Mouse (Mus musculus) forebrain, embryonic 11.5 days (tissue): ENCODE measurements at regions not wholly inside any gene's neighbourhood (a gene's known extent, or its start where the extent isn't known, plus 50 kb on each side); places are given as distances from the start of the nearest gene placed in this dataset.

ENCODE experiments used
- ATAC-seq: fragments of 200-750 bp; cut with Nextera tagmentation; replicated peaks from 2 replicates; pipeline ENCODE4 v1.8.0; 2017; ENCODE audit warnings: moderate TSS enrichment; ENCODE audit not compliant: low FRiP score
- DNase-seq: peaks from one replicate; pipeline ENCODE4 v3.0.0-alpha.2; 2017; ENCODE audit warnings: low spot score
- H3K27ac ChIP-seq: fragments of 300-500 bp; sonication (generic); 2 replicates; pipeline ENCODE4 v1.5.1; 2014; ENCODE audit warnings: low read depth, low read length
- H3K27me3 ChIP-seq: fragments of 300-500 bp; sonication (generic); 2 replicates; pipeline ENCODE4 v1.6.1; 2014; ENCODE audit warnings: mild to moderate bottlenecking, low read length, mixed read lengths; ENCODE audit not compliant: control insufficient read depth, insufficient read depth
- H3K36me3 ChIP-seq: fragments of 300-500 bp; sonication (generic); 2 replicates; pipeline ENCODE4 v1.6.1; 2014; ENCODE audit warnings: mild to moderate bottlenecking, low read length, moderate library complexity, mixed read lengths; ENCODE audit not compliant: control insufficient read depth, insufficient read depth
- H3K4me1 ChIP-seq: fragments of 300-500 bp; sonication (generic); replicated peaks from 2 replicates; pipeline ENCODE4 v1.6.1; 2014; ENCODE audit warnings: low read length, mixed read lengths; ENCODE audit not compliant: control insufficient read depth, insufficient read depth
- H3K4me2 ChIP-seq: fragments of 300-500 bp; sonication (generic); 2 replicates; pipeline ENCODE4 v1.6.1; 2014; ENCODE audit warnings: low read depth, mild to moderate bottlenecking, low read length, moderate library complexity, mixed read lengths; ENCODE audit not compliant: severe bottlenecking
- H3K4me3 ChIP-seq: fragments of 300-500 bp; sonication (generic); 2 replicates; pipeline ENCODE4 v1.5.1; 2014; ENCODE audit warnings: low read depth, low read length
- H3K9ac ChIP-seq: fragments of 300-500 bp; sonication (generic); 2 replicates; pipeline ENCODE4 v1.6.1; 2014; ENCODE audit warnings: low read length
- H3K9me3 ChIP-seq: fragments of 300-500 bp; sonication (generic); 2 replicates; pipeline ENCODE4 v1.6.1; 2016; ENCODE audit warnings: low read length, mixed read lengths; ENCODE audit not compliant: control insufficient read depth
- WGBS: fragments of 180-500 bp; shearing (Covaris S2); extraction: QIAGEN DNeasy Blood & Tissue Kit; methylation state at CpG from one replicate; pipeline ENCODE4 v1.1.7; 2014; 5-methylcytosine and 5-hydroxymethylcytosine counted together

DNA sequence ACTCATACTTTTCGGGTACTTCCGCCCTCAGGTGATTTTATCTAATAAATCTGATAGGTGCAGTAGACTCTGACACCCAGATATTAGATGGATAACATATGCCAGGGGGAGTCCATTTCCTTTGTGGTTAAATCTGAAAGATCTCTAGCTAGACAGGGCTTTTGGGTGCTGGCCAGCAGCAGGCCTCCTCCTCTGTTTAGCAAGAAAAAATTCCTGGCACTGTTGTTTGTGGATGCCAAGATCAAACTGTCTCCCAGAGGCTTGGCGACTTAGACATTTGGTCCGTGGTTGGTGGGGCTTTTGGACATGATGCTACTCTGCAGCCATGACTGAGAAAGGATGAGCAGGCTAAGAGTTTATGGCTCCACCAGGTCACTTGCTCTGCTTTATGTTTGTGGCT, 287.5 kb upstream of the Usp25 start:
- no peak overlapping the region for H3K27ac ChIP-seq
- H3K27me3 ChIP-seq: no peaks in the 10 kb centered on the region
- no peak overlapping the region for H3K4me3 ChIP-seq
- no peaks in the 10 kb centered on the region for H3K36me3 ChIP-seq
- H3K9ac ChIP-seq: no peak overlapping the region
- WGBS: 97% methylated on average over 4 of the region's 4 CpGs
- no peaks in the 10 kb centered on the region for H3K9me3 ChIP-seq
- no peaks in the 10 kb centered on the region for H3K4me1 ChIP-seq
- no peak for DNase-seq
- no peak for ATAC-seq
- H3K4me2 ChIP-seq: no peak overlapping the region

DNA sequence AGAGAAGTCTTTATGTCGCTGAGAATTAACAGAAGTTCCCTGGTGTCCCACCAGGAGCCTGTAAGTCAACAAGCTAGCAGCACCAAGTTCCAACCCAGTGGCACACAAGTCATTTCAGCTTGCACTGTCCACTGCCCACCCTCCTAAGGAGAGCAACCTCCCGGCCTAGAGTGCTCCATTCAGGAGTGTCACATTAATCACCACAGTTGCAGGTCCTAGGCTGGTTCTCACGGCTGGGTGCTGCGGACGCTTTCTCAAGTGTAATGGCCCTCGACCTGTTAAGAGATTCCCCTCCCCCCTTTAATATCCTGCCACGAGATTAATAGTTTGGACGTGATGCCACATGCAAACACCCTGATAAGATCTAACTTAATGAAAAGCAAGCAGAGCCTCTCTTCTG, 288.2 kb upstream of the Usp25 start:
- H3K4me2 ChIP-seq: no peak overlapping the region
- no peaks in the 10 kb centered on the region for H3K9me3 ChIP-seq
- H3K36me3 ChIP-seq: no peaks in the 10 kb centered on the region
- no peak for DNase-seq
- H3K27ac ChIP-seq: no peak overlapping the region
- WGBS: 77% methylated on average over 8 of the region's 8 CpGs
- H3K27me3 ChIP-seq: no peaks in the 10 kb centered on the region
- H3K9ac ChIP-seq: no peak overlapping the region
- H3K4me3 ChIP-seq: no peak overlapping the region
- H3K4me1 ChIP-seq: no peaks in the 10 kb centered on the region
- no peak for ATAC-seq

DNA sequence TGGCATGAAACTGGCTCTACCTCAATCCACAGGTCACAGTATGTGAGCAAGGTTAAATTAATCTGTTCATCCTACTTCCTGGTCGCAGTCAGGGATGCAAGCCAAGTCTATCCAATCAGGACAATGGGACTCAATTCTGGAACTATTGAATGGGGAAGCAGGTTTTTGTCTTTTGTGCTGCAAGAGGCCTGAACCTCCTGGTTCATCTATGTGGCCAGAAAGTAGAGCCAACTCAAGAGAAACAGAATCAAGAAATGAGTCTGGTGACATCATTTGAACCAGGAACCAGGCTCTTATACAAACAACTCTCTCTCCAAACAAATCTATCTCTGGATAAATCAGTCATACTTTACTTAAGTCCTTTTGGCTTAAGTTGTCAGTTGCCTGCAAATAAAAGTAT, 294.7 kb upstream of the Usp25 start:
- H3K9ac ChIP-seq: no peak overlapping the region
- WGBS: 83% methylated on average over 1 of the region's 1 CpGs
- H3K27me3 ChIP-seq: no peaks in the 10 kb centered on the region
- no peaks in the 10 kb centered on the region for H3K36me3 ChIP-seq
- no peak overlapping the region for H3K4me2 ChIP-seq
- no peak overlapping the region for H3K4me3 ChIP-seq
- ATAC-seq (no peak), DNase-seq (no peak)
- H3K27ac ChIP-seq: no peak overlapping the region
- H3K9me3 ChIP-seq: no peaks in the 10 kb centered on the region
- no peaks in the 10 kb centered on the region for H3K4me1 ChIP-seq

DNA sequence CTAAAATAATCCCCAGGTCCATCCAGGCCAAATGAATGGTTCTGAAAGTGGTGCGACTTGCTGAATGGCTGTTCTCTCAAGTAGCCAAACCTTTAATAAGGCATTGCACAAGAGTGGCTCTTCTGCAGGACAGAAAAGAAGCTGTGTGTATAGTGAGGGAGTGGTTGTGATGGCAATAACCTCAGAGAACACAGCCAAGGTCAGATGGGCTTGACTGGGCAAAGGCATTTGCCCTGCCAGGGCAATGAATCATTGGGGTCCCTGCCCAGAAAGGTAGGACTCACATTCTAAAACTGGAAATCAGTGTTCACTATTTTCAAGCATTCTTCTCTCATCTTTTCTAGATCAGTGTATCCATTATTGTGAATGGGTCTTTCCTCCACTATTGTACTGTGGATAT, 295.4 kb upstream of the Usp25 start:
- no peak overlapping the region for H3K27ac ChIP-seq
- no peaks in the 10 kb centered on the region for H3K9me3 ChIP-seq
- no peak for DNase-seq
- WGBS: 94% methylated on average over 1 of the region's 1 CpGs
- no peaks in the 10 kb centered on the region for H3K4me1 ChIP-seq
- no peak overlapping the region for H3K4me2 ChIP-seq
- H3K27me3 ChIP-seq: no peaks in the 10 kb centered on the region
- H3K36me3 ChIP-seq: no peaks in the 10 kb centered on the region
- H3K4me3 ChIP-seq: no peak overlapping the region
- no peak for ATAC-seq
- H3K9ac ChIP-seq: no peak overlapping the region

DNA sequence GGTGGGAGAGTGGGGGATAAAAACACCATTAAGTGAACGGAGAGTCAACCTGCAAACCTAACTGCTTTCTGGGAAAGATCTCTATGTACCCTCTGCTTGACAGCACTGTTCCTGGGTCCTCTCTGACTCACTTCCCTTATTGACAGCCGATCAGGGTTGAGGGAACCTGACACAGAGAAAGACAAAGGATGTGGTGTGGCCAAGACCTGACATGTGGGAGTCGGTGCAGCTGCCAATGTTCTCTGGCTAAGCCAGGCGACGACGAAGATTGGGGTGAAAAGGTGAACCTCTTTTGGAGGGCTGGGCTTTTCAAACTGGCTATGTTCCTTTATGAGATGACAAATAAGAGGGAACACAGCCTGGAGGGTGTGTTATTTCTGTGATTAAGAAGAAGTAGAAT, 318.6 kb upstream of the Usp25 start:
- no peak overlapping the region for H3K4me3 ChIP-seq
- no peak for ATAC-seq

DNA sequence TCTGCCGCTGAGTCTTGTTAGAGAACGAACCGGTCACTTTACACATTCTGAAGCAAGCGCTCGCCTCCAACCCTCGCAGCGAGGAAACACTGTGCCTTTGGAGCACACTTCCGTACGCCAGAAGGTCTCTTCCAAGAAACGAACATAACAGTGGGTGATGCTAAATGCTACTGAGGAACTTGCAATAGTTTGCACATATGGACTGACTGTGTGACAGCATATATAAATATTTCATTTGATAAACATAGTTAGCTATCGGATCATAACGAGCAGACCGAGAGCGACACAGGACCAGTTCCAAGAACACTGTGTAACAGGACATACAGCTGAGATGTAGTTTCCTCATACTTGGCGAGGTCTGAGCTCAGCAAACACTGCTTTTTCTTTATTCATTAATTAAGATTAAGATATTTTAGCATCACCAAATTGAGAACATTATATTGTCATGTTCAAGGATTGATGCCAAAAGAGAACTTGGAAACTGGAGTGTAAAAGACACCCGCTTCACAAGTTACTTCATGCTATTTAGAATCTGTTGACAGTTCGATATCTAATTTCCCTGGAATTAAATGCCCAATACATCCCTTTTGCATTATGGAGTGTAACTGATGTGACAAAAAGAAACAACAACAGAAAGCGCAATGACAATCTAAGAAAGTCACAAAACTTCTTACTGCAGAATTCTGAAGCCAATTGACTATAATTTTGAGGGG, 314.3 kb upstream of the Nrip1 start:
- no peak overlapping the region for H3K4me3 ChIP-seq
- no peak overlapping the region for H3K9ac ChIP-seq
- no peak overlapping the region for H3K4me2 ChIP-seq
- WGBS: 93% methylated on average over 18 of the region's 18 CpGs
- no peaks in the 10 kb centered on the region for H3K4me1 ChIP-seq
- no peak overlapping the region for H3K27ac ChIP-seq
- no peaks in the 10 kb centered on the region for H3K9me3 ChIP-seq
- no peaks in the 10 kb centered on the region for H3K36me3 ChIP-seq
- no peaks in the 10 kb centered on the region for H3K27me3 ChIP-seq
- DNase-seq (no peak), ATAC-seq (no peak)

More for the DNA sequence above, 318.6 kb upstream of the Usp25 start:
- Histone ChIP-seq H3K4me2 (no peak overlapping the region), H3K9ac (no peak overlapping the region), H3K9me3 (no peaks in the 10 kb centered on the region), H3K4me1 (no peaks in the 10 kb centered on the region), H3K36me3 (no peaks in the 10 kb centered on the region), H3K27me3 (no peaks in the 10 kb centered on the region), H3K27ac (no peak overlapping the region)
- WGBS: 41% methylated on average over 6 of the region's 6 CpGs
- DNase-seq: no peak

DNA sequence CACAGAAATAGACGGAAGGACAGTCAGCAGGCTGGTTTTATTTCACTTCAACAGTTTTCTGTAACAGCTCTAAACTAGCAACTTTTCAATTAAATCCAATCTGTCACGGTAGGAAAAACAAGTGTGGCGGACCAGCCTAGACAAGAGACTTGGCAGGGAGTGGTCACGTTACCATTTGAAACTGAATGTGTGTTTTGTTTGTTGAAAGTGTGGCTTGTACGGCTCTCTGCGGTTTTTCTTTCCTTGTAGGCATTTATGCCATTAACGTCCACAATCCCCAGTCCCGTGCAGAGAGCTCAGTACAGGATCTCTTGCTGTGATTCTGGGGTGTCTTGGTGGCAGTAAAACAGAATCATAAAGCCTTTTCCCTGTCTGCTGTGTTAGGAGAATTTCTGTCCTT, 311.9 kb upstream of the Nrip1 start:
- DNase-seq: no peak
- H3K36me3 ChIP-seq: no peaks in the 10 kb centered on the region
- no peak overlapping the region for H3K27ac ChIP-seq
- H3K9me3 ChIP-seq: no peaks in the 10 kb centered on the region
- H3K4me2 ChIP-seq: no peak overlapping the region
- 50% methylated on average over 8 of the region's 8 CpGs for WGBS
- H3K4me1 ChIP-seq: no peaks in the 10 kb centered on the region
- no peak for ATAC-seq
- no peak overlapping the region for H3K4me3 ChIP-seq
- H3K9ac ChIP-seq: no peak overlapping the region
- H3K27me3 ChIP-seq: no peaks in the 10 kb centered on the region

DNA sequence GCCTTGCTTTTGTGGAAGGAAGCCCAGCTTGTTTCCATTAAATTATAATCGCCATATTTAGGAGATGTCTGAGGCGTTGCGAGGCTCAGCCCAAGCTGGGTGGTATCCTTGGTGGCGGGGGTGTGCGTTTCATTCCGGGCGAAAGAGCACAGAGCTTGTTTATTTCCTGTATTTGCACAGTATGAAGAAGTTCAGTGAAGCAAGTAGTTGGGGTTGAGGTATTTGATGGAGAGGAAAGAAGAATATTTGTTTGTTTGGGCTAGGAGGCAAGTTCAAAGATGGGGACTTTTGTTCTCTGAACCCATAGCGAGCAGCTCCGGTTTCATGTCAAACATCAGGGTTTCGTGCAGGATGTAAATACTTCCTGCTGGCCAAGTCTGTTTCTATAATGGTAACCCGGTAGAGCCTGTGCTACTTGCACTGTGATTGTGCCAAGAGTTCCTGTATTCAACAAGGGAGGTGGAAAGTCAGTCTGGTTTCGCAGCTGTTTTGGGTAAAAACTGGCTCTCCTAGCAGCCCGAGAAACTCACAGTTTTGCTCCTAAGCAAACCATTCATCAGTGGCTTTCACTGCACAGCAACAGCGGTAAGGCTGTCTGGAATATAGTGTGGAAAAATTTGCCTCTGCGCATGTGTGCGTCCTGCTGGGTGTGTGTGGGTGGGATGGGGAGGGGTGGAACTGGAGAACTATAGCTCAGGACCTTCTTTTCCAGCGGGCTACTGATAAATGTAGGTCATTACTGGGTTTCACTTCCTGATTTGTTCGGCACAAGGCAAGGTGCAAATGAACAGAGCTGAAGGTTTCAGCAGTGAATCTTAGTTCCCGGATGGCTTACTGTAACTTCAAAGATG, 306.7 kb upstream of the Nrip1 start:
- Histone ChIP-seq H3K9me3 (no peaks in the 10 kb centered on the region; the same call in 1 of the 2 replicates), H3K4me3 (no peak overlapping the region), H3K36me3 (no peaks in the 10 kb centered on the region), H3K9ac (no peak overlapping the region), H3K4me1 (no peaks in the 10 kb centered on the region), H3K4me2 (no peak overlapping the region), H3K27me3 (no peaks in the 10 kb centered on the region), H3K27ac (no peak overlapping the region)
- 82% methylated on average over 19 of the region's 19 CpGs for WGBS
- no peak for ATAC-seq
- no peak for DNase-seq

DNA sequence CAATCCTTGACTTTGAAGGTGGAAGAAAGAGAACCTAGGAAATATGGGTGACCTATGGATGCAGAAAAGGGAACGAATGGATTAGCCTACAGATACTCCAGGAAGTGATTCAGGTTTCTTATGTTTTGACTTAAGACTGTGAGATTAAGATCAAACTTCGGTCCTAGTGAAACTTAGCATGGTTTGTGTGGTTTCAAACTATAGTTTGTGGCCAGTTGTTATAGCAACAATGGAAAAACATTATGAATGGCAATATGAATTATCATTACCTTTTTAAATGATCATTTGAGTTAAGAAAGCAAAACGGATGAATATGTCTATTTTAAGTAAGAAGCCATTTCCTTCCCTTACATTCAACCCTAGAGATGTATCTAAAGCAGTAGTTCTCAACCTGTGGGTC, 305.3 kb upstream of the Nrip1 start:
- H3K4me1 ChIP-seq: no peaks in the 10 kb centered on the region
- H3K27ac ChIP-seq: no peak overlapping the region
- no peak for ATAC-seq
- H3K36me3 ChIP-seq: no peaks in the 10 kb centered on the region
- no peaks in the 10 kb centered on the region; the same call in 1 of the 2 replicates for H3K9me3 ChIP-seq
- H3K4me2 ChIP-seq: no peak overlapping the region
- no peak overlapping the region for H3K4me3 ChIP-seq
- no peak for DNase-seq
- 79% methylated on average over 3 of the region's 3 CpGs for WGBS
- H3K27me3 ChIP-seq: no peaks in the 10 kb centered on the region
- H3K9ac ChIP-seq: no peak overlapping the region
